Comparison of ENCODE assay signal across 8 mouse cellular contexts in genomic region chr10:119239633-119239968, GRCm38 (mm10). TPM values are rescaled to one million over a fixed set of nuclear protein-coding genes. Genes with fewer than 3 reads are reported as not detected.
A peak's percentile ranks its signal among the peaks of the same experiment; 100 is the strongest.
DNase-seq lines count a peak whose midpoint lies in the region; ATAC-seq and TF ChIP-seq lines count a peak whose summit lies in the region.

No protein-coding gene starts in this region.

- H3K4me3 ChIP-seq in embryonic facial prominence, embryonic 11.5 days (ENCODE audit: low read depth, low read length): peak overlapping the region; percentile 78
- peak overlapping the region; percentile 95 for H3K4me3 ChIP-seq in intestine, embryonic 14.5 days (ENCODE audit: low read depth, low read length)
- H3K4me3 ChIP-seq in midbrain, postnatal 0 days (ENCODE audit: low read depth, low read length): peak overlapping the region; percentile 98

- no peak for TF ChIP-seq CTCF in midbrain, postnatal 0 days (IDR thresholded peaks at IDR 0.05)

- intact Hi-C loops in gastrocnemius, postnatal 14 days (cut with DNase I; ENCODE audit: low total_unique reads): no loop called here

- H3K4me2 ChIP-seq in embryonic facial prominence, embryonic 11.5 days (ENCODE audit: low read depth, low read length): peak overlapping the region; percentile 59
- peak overlapping the region; percentile 96 for H3K4me2 ChIP-seq in intestine, embryonic 14.5 days (ENCODE audit: low read length)
- H3K4me2 ChIP-seq in midbrain, postnatal 0 days (ENCODE audit: low read depth, low read length, poor library complexity, severe bottlenecking): peak overlapping the region; percentile 77

- no peak; the same call in 1 of the 2 replicates for ATAC-seq in embryonic facial prominence, embryonic 11.5 days (replicated peaks; ENCODE audit: insufficient number of reproducible peaks, low FRiP score, low TSS enrichment, low read depth)
- ATAC-seq in intestine, embryonic 14.5 days (replicated peaks; ENCODE audit: low FRiP score, low TSS enrichment, low read depth): no peak
- peak; percentile 59; the same call in 1 of the 2 replicates for ATAC-seq in midbrain, postnatal 0 days (ENCODE audit: low FRiP score)

- no peaks in the 10 kb centered on the region for H3K36me3 ChIP-seq in embryonic facial prominence, embryonic 11.5 days (replicated peaks; ENCODE audit: control insufficient read depth, insufficient read depth, low read depth, low read length)
- H3K36me3 ChIP-seq in intestine, embryonic 14.5 days (ENCODE audit: control insufficient read depth, insufficient read depth, low read length): peaks cover 6% of the 10 kb centered on the region; the same call in 1 of the 2 replicates
- H3K36me3 ChIP-seq in midbrain, postnatal 0 days (ENCODE audit: insufficient read depth, low read length): no peaks in the 10 kb centered on the region

- H3K27ac ChIP-seq in embryonic facial prominence, embryonic 11.5 days (replicated peaks; ENCODE audit: low read depth, low read length): peak overlapping the region; percentile 95
- peak overlapping the region; percentile 99 for H3K27ac ChIP-seq in intestine, embryonic 14.5 days (ENCODE audit: low read depth)
- H3K27ac ChIP-seq in midbrain, postnatal 0 days (ENCODE audit: low read depth, low read length): peak overlapping the region; percentile 96

- H3K27me3 ChIP-seq in embryonic facial prominence, embryonic 11.5 days (ENCODE audit: control insufficient read depth, insufficient read depth, low read length): no peaks in the 10 kb centered on the region
- no peaks in the 10 kb centered on the region for H3K27me3 ChIP-seq in intestine, embryonic 14.5 days (replicated peaks; ENCODE audit: control insufficient read depth, insufficient read depth, low read length)
- H3K27me3 ChIP-seq in midbrain, postnatal 0 days (ENCODE audit: insufficient read depth, low read length): no peaks in the 10 kb centered on the region

- H3K4me1 ChIP-seq in embryonic facial prominence, embryonic 11.5 days (ENCODE audit: control insufficient read depth, insufficient read depth, low read length): peaks cover 2% of the 10 kb centered on the region; the same call in 1 of the 2 replicates
- peaks cover 17% of the 10 kb centered on the region; the same call in 1 of the 2 replicates for H3K4me1 ChIP-seq in intestine, embryonic 14.5 days (replicated peaks; ENCODE audit: control insufficient read depth, insufficient read depth, low read length)
- peaks cover 9% of the 10 kb centered on the region for H3K4me1 ChIP-seq in midbrain, postnatal 0 days (ENCODE audit: insufficient read depth, low read length)

- peak overlapping the region; percentile 97 for H3K9ac ChIP-seq in embryonic facial prominence, embryonic 11.5 days (replicated peaks; ENCODE audit: low read length)
- H3K9ac ChIP-seq in intestine, embryonic 14.5 days (ENCODE audit: low read length): peak overlapping the region; percentile 98
- H3K9ac ChIP-seq in midbrain, postnatal 0 days (replicated peaks; ENCODE audit: low read length, poor library complexity, severe bottlenecking): peak overlapping the region; percentile 98

- no peaks in the 10 kb centered on the region for H3K9me3 ChIP-seq in embryonic facial prominence, embryonic 11.5 days (replicated peaks; ENCODE audit: control insufficient read depth, low read length)
- no peaks in the 10 kb centered on the region for H3K9me3 ChIP-seq in intestine, embryonic 14.5 days (ENCODE audit: control insufficient read depth, low read length)
- H3K9me3 ChIP-seq in midbrain, postnatal 0 days (ENCODE audit: low read length): no peaks in the 10 kb centered on the region

- peak; percentile 11 for DNase-seq in layer of hippocampus, adult 9-10 months (ENCODE audit: low spot score)
- no peak for DNase-seq in layer of hippocampus, adult 8-10 months (ENCODE audit: low spot score in 2 of 2)
- no peak for DNase-seq in embryonic facial prominence, embryonic 11.5 days (ENCODE audit: low spot score)
- DNase-seq in intestine, embryonic 14.5 days (ENCODE audit: low spot score): no peak
- DNase-seq in midbrain, postnatal 0 days (ENCODE audit: low spot score): no peak
- no peak for DNase-seq in urinary bladder, adult 2 months (ENCODE audit: low spot score)
- DNase-seq in gastrocnemius, postnatal 25 days: no peak
- DNase-seq in gastrocnemius, postnatal 14 days: no peak

- under 1% methylated on average over 32 of the region's 37 CpGs for WGBS in embryonic facial prominence, embryonic 11.5 days
- WGBS in intestine, embryonic 14.5 days: under 1% methylated on average over 34 of the region's 37 CpGs
- 0% methylated on average over 32 of the region's 37 CpGs for WGBS in midbrain, postnatal 0 days

RNA-seq across cellular contexts. Expression of gene Cand1, which starts 0.3 kb away (rescaled TPM):
- 100 to 1,000 TPM; 136 to 168 (median 148) TPM for total RNA-seq in layer of hippocampus, adult 8-10 months (2022)
- 127 and 134 TPM in 2 replicates for polyA plus RNA-seq in embryonic facial prominence, embryonic 11.5 days (2014; fragmentation: Nextera tagmentation; extraction: Ambion mirVana)
- polyA plus RNA-seq in intestine, embryonic 14.5 days (2014; fragmentation: Nextera tagmentation; extraction: Ambion mirVana): 74.5 and 75.9 TPM in 2 replicates
- 84.9 and 116 TPM in 2 replicates for total RNA-seq in midbrain, postnatal 0 days (2014; rRNA removed)
- polyA plus RNA-seq in midbrain, postnatal 0 days (2015; fragmentation: Nextera tagmentation; extraction: Ambion mirVana): 28.2 and 30.7 TPM in 2 replicates
- polyA plus RNA-seq in urinary bladder, adult 2 months (2012; rRNA removed): 23.7 and 31.6 TPM in 2 replicates
- total RNA-seq in gastrocnemius, postnatal 25 days (2021): 10 to 100 TPM; 17.3 TPM
- total RNA-seq in gastrocnemius, postnatal 14 days (2021): 10 to 100 TPM; 24.9 to 29.8 TPM
